Mouse (Mus musculus) liver, embryonic 11.5 days (tissue): ENCODE measurements around the gene Tec. TPM values are rescaled to one million over a fixed set of nuclear protein-coding genes. Genes with fewer than 3 reads are reported as not detected.

Source experiments
- ATAC-seq: fragments of 200-750 bp; cut with Nextera tagmentation; replicated peaks from 2 replicates; pipeline ENCODE4 v1.8.0; 2017; ENCODE audit warnings: moderate number of reproducible peaks, mild to moderate bottlenecking, moderate TSS enrichment, moderate library complexity; ENCODE audit not compliant: low FRiP score
- DNase-seq: peaks from one replicate; pipeline ENCODE4 v3.0.0-alpha.2; 2017; ENCODE audit warnings: low spot score
- H3K27ac ChIP-seq: fragments of 300-500 bp; sonication (generic); 2 replicates; pipeline ENCODE4 v1.5.1; 2014; ENCODE audit warnings: mild to moderate bottlenecking, low read depth, low read length, control low read depth
- H3K27me3 ChIP-seq: fragments of 300-500 bp; sonication (generic); replicated peaks from 2 replicates; pipeline ENCODE4 v1.6.1; 2014; ENCODE audit warnings: low read length, mixed read lengths; ENCODE audit not compliant: control insufficient read depth, insufficient read depth
- H3K36me3 ChIP-seq: fragments of 300-500 bp; sonication (generic); 2 replicates; pipeline ENCODE4 v1.6.1; 2014; ENCODE audit warnings: mild to moderate bottlenecking, low read length, moderate library complexity, mixed read lengths; ENCODE audit not compliant: control insufficient read depth, insufficient read depth
- H3K4me1 ChIP-seq: fragments of 300-500 bp; sonication (generic); replicated peaks from 2 replicates; pipeline ENCODE4 v1.6.1; 2014; ENCODE audit warnings: low read length, mixed read lengths; ENCODE audit not compliant: control insufficient read depth, insufficient read depth
- H3K4me2 ChIP-seq: fragments of 300-500 bp; sonication (generic); 2 replicates; pipeline ENCODE4 v1.6.1; 2014; ENCODE audit warnings: mild to moderate bottlenecking, control low read depth, moderate library complexity
- H3K4me3 ChIP-seq: fragments of 300-500 bp; sonication (generic); 2 replicates; pipeline ENCODE4 v1.5.1; 2014; ENCODE audit warnings: low read depth, low read length, control low read depth
- H3K9ac ChIP-seq: fragments of 300-500 bp; sonication (generic); 2 replicates; pipeline ENCODE4 v1.6.1; 2014; ENCODE audit warnings: low read depth, low read length, control low read depth
- H3K9me3 ChIP-seq: fragments of 300-500 bp; sonication (generic); 2 replicates; pipeline ENCODE4 v1.6.1; 2016; ENCODE audit warnings: low read length, inconsistent platforms, mixed read lengths; ENCODE audit not compliant: control insufficient read depth
- WGBS: fragments of 180-500 bp; shearing (Covaris S2); extraction: QIAGEN DNeasy Blood & Tissue Kit; methylation state at CpG from one replicate; pipeline ENCODE4 v1.1.7; 2014; 5-methylcytosine and 5-hydroxymethylcytosine counted together
- polyA plus RNA-seq: library from polyadenylated mRNA; unstranded; fragments of >200 nt; fragmentation: Nextera tagmentation; extraction: Ambion mirVana; gene quantifications from 2 replicates; pipeline ENCODE4 v1.2.1, GENCODE M21; 2014

Tec gene
- polyA plus RNA-seq, 1 experiment from 2014 or later: 7.9 TPM

GRCm38 (mm10) chr5:72839655-72840054, 28.6 kb downstream of the Tec start:
- Histone ChIP-seq H3K4me3 (no peak overlapping the region), H3K9me3 (peaks cover 5% of the 10 kb centered on the region), H3K4me2 (no peak overlapping the region), H3K36me3 (no peaks in the 10 kb centered on the region), H3K27me3 (no peaks in the 10 kb centered on the region), H3K4me1 (0 out of 2 replicates have a peak, but pooled peaks cover 4% of the 10 kb centered on the region), H3K9ac (no peak overlapping the region), H3K27ac (no peak overlapping the region)
- no peak for ATAC-seq
- no peak for DNase-seq
- 74% methylated on average over 3 of the region's 3 CpGs for WGBS

DNA sequence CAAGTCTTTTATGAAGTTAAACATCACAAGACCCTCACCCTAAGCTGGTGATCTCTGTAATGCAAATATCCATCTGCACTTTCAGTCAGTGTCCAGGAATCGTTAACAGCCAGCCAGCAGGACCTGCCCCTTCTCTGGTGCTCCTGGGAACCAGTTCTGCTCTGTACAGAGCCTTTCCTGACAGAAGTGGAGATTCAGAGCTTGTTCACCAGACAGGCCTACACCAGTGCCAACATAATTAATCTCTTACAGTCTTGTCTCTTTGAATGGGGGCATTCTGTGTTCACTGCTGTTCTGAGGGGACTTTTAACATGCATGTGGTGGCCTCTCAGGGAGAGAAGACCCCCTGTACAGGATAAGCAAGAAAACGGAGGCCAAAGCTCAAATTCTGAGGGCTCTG, 29.3 kb downstream of the Tec start:
- no peaks in the 10 kb centered on the region for H3K4me1 ChIP-seq
- no peaks in the 10 kb centered on the region for H3K36me3 ChIP-seq
- no peak overlapping the region for H3K27ac ChIP-seq
- H3K4me3 ChIP-seq: no peak overlapping the region
- no peak overlapping the region for H3K9ac ChIP-seq
- WGBS: 69% methylated on average over 2 of the region's 2 CpGs
- H3K27me3 ChIP-seq: no peaks in the 10 kb centered on the region
- no peak for DNase-seq
- H3K4me2 ChIP-seq: no peak overlapping the region
- ATAC-seq: no peak
- peaks cover 5% of the 10 kb centered on the region for H3K9me3 ChIP-seq

GRCm38 (mm10) chr5:72835656-72836055, 32.6 kb downstream of the Tec start:
- DNase-seq (no peak), ATAC-seq (no peak)
- Histone ChIP-seq H3K4me2 (no peak overlapping the region), H3K9me3 (peaks cover under 1% of the 10 kb centered on the region), H3K36me3 (no peaks in the 10 kb centered on the region), H3K27me3 (no peaks in the 10 kb centered on the region), H3K9ac (no peak overlapping the region), H3K4me1 (no peaks in the 10 kb centered on the region), H3K4me3 (no peak overlapping the region), H3K27ac (no peak overlapping the region)
- WGBS: 90% methylated on average over 3 of the region's 3 CpGs

GRCm38 (mm10) chr5:72832904-72833765, 35.1 kb downstream of the Tec start:
- DNase-seq (no peak), ATAC-seq (no peak)
- Histone ChIP-seq H3K9me3 (no peaks in the 10 kb centered on the region), H3K9ac (no peak overlapping the region), H3K36me3 (no peaks in the 10 kb centered on the region), H3K4me2 (no peak overlapping the region), H3K27ac (no peak overlapping the region), H3K27me3 (no peaks in the 10 kb centered on the region), H3K4me3 (no peak overlapping the region), H3K4me1 (no peaks in the 10 kb centered on the region)
- 72% methylated on average over 15 of the region's 15 CpGs for WGBS

GRCm38 (mm10) chr5:72832191-72832590, 36.1 kb downstream of the Tec start:
- ATAC-seq: no peak
- no peak for DNase-seq
- H3K27me3 ChIP-seq: no peaks in the 10 kb centered on the region
- 91% methylated on average over 7 of the region's 7 CpGs for WGBS
- no peak overlapping the region for H3K9ac ChIP-seq
- no peak overlapping the region for H3K27ac ChIP-seq
- no peak overlapping the region for H3K4me3 ChIP-seq
- no peaks in the 10 kb centered on the region for H3K36me3 ChIP-seq
- no peak overlapping the region for H3K4me2 ChIP-seq
- H3K4me1 ChIP-seq: no peaks in the 10 kb centered on the region
- H3K9me3 ChIP-seq: no peaks in the 10 kb centered on the region

- H3K4me1 ChIP-seq: no peaks in the 10 kb centered on the region
- 77% methylated on average over 5 of the region's 5 CpGs for WGBS
- H3K36me3 ChIP-seq: no peaks in the 10 kb centered on the region
- ATAC-seq (no peak), DNase-seq (no peak)
- H3K4me2 ChIP-seq: no peak overlapping the region
- no peaks in the 10 kb centered on the region for H3K9me3 ChIP-seq
- H3K4me3 ChIP-seq: no peak overlapping the region
- no peaks in the 10 kb centered on the region for H3K27me3 ChIP-seq
- H3K27ac ChIP-seq: no peak overlapping the region
- no peak overlapping the region for H3K9ac ChIP-seq
Observed at GRCm38 (mm10) chr5:72830988-72831610, 37.2 kb downstream of the Tec start.

DNA sequence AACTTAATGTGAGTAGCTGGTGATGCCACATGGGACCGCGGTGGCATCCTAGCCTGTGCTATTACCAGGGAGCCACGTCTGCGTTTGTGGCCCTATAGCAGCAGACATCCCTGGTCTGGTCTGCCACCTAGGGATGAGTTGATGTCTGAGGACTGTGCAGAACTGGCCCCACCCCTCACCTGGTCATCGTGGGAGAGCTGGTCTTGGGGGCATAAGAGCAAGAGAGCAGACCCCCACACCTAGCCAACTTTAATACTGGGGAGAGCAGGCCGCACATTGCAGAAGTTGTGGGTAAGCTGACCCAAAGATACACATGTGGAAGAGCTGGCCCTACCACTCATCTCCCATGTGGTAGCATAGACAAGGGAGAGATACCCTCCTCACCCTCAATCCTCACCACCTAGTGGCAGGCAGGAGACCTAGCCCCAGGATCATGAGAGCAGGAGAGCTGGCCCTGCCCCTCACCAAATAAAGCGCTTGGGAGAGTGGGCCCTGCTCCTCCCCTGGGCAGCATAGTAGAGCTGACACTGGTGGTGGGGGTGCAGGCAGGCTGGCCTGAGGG, 38.7 kb downstream of the Tec start:
- DNase-seq: no peak
- ATAC-seq: no peak
- H3K4me2 ChIP-seq: no peak overlapping the region
- H3K36me3 ChIP-seq: no peaks in the 10 kb centered on the region
- H3K27me3 ChIP-seq: no peaks in the 10 kb centered on the region
- 84% methylated on average over 7 of the region's 7 CpGs for WGBS
- no peaks in the 10 kb centered on the region for H3K4me1 ChIP-seq
- no peak overlapping the region for H3K27ac ChIP-seq
- no peak overlapping the region for H3K9ac ChIP-seq
- no peak overlapping the region for H3K4me3 ChIP-seq
- H3K9me3 ChIP-seq: no peaks in the 10 kb centered on the region

- Histone ChIP-seq H3K9me3 (no peaks in the 10 kb centered on the region), H3K9ac (no peak overlapping the region), H3K27me3 (no peaks in the 10 kb centered on the region), H3K4me3 (no peak overlapping the region), H3K4me1 (no peaks in the 10 kb centered on the region), H3K27ac (no peak overlapping the region), H3K4me2 (no peak overlapping the region), H3K36me3 (no peaks in the 10 kb centered on the region)
- DNase-seq: no peak
- 51% methylated on average over 1 of the region's 1 CpGs for WGBS
- ATAC-seq: no peak
Observed at GRCm38 (mm10) chr5:72828401-72828800, 39.9 kb downstream of the Tec start.
